Mouse (Mus musculus) stomach, postnatal 0 days (tissue): ENCODE data around the gene Epb41l2. TPM values are rescaled to one million over a fixed set of nuclear protein-coding genes. Genes with fewer than 3 reads are reported as not detected.
A peak's percentile ranks its signal among the peaks of the same experiment; 100 is the strongest.

Source experiments
- ATAC-seq: fragments of 200-750 bp; cut with Nextera tagmentation; 2 replicates; pipeline ENCODE4 v1.8.0; 2017; ENCODE audit not compliant: low FRiP score, low TSS enrichment
- DNase-seq: peaks from one replicate; pipeline ENCODE4 v3.0.0-alpha.2; 2016; ENCODE audit warnings: low spot score
- H3K27ac ChIP-seq: fragments of 300-500 bp; sonication (generic); replicated peaks from 2 replicates; pipeline ENCODE4 v1.5.1; 2014; ENCODE audit warnings: mild to moderate bottlenecking, control low read depth
- H3K27me3 ChIP-seq: fragments of 300-500 bp; sonication (generic); 2 replicates; pipeline ENCODE4 v1.6.1; 2014; ENCODE audit warnings: low read length; ENCODE audit not compliant: control insufficient read depth, insufficient read depth
- H3K36me3 ChIP-seq: fragments of 300-500 bp; sonication (generic); 2 replicates; pipeline ENCODE4 v1.6.1; 2014; ENCODE audit warnings: low read length, mixed read lengths; ENCODE audit not compliant: control insufficient read depth, insufficient read depth
- H3K4me1 ChIP-seq: fragments of 300-500 bp; sonication (generic); replicated peaks from 2 replicates; pipeline ENCODE4 v1.6.1; 2014; ENCODE audit warnings: antibody characterized with exemption; ENCODE audit not compliant: control insufficient read depth, insufficient read depth
- H3K4me2 ChIP-seq: fragments of 300-500 bp; sonication (generic); replicated peaks from 2 replicates; pipeline ENCODE4 v1.6.1; 2014; ENCODE audit warnings: low read depth, mild to moderate bottlenecking, control low read depth, moderate library complexity
- H3K4me3 ChIP-seq: fragments of 300-500 bp; sonication (generic); 2 replicates; pipeline ENCODE4 v1.5.1; 2014; ENCODE audit warnings: low read depth, low read length, control low read depth
- H3K9ac ChIP-seq: fragments of 300-500 bp; sonication (generic); 2 replicates; pipeline ENCODE4 v1.6.1; 2014; ENCODE audit warnings: mild to moderate bottlenecking, low read length, control low read depth, mixed read lengths
- H3K9me3 ChIP-seq: fragments of 300-500 bp; sonication (generic); 2 replicates; pipeline ENCODE4 v1.6.1; 2016; ENCODE audit warnings: low read length; ENCODE audit not compliant: control insufficient read depth
- CTCF ChIP-seq: IDR thresholded peaks from 2 replicates; pipeline ENCODE4 v1.5.1; 2016; ENCODE audit warnings: antibody characterized with exemption, low read depth, mild to moderate bottlenecking, moderate library complexity
- EP300 ChIP-seq: optimal IDR thresholded peaks from 2 replicates; pipeline ENCODE3; 2016; ENCODE audit warnings: antibody characterized with exemption
- WGBS: fragments of 180-500 bp; shearing (Covaris S2); extraction: QIAGEN DNeasy Blood & Tissue Kit; methylation state at CpG from one replicate; pipeline ENCODE4 v1.1.7; 2014; 5-methylcytosine and 5-hydroxymethylcytosine counted together
- polyA plus RNA-seq: library from polyadenylated mRNA; unstranded; fragments of >200 nt; fragmentation: Nextera tagmentation; extraction: Ambion mirVana; gene quantifications from 2 replicates; pipeline ENCODE4 v1.2.1, GENCODE M21; 2015

The Epb41l2 gene
- polyA plus RNA-seq, 1 experiment from 2014 or later: 18.2 TPM

DNA sequence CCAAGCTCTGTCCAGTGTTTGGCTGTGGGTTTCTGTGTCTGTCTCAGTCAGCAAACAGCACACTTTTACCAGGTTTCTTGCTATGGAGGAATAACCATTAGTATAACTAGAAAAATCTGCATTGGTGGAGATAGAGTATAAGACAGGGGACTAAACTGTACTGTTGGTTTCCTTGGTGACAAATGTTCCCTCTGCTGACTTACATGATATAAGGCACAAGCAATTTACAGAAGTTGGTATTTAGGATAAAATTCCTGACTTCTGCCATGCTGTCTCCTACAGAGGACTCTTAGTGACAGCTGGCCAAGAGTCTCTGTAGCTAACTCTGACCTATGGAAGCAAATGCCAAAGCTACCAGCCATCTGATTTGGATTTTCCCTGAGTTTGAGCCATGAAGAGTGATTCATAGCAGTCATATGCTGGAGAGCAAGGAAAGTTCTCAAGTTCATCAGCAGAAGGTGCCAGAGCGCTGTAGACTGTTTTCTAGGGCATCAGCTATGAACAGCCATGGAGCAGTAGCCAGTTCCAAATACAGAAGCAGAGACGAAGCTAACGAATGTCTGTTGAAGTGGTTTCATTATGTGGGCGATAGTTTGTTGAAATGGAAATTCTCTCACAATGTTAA lies 179.7 kb downstream of the Epb41l2 start:
- TF ChIP-seq EP300 (no peak), CTCF (peak; percentile 65)
- ATAC-seq (no peak), DNase-seq (no peak)

DNA sequence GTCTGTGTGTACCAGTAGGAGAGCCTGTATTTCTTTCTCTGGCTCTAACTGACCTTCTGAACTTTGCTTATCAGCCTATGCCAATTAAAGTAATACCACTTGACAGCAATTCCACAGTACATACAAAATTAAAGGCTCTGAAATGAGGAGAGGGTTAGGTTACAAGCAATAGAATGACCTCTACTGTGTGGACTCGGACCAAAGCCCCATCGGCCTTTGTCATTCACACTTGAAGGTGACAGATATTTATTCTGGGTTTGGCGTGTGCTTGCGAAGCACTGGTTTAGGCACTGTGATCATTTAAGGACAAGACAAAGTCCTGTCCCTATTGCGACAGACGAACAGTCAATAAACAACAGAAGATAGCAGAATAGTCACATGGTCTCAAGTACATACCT lies 180.2 kb downstream of the Epb41l2 start:
- DNase-seq (no peak), ATAC-seq (no peak)
- H3K4me1 ChIP-seq: no peaks in the 10 kb centered on the region
- H3K27me3 ChIP-seq: no peaks in the 10 kb centered on the region
- no peaks in the 10 kb centered on the region for H3K36me3 ChIP-seq
- no peak overlapping the region for H3K27ac ChIP-seq
- no peaks in the 10 kb centered on the region for H3K9me3 ChIP-seq
- H3K4me3 ChIP-seq: no peak overlapping the region
- H3K4me2 ChIP-seq: no peak overlapping the region
- 62% methylated on average over 6 of the region's 6 CpGs for WGBS
- no peak overlapping the region for H3K9ac ChIP-seq
- no peak for TF ChIP-seq CTCF
- no peak for TF ChIP-seq EP300

More for the DNA sequence above, 179.7 kb downstream of the Epb41l2 start:
- no peak overlapping the region for H3K9ac ChIP-seq
- no peaks in the 10 kb centered on the region for H3K4me1 ChIP-seq
- H3K27ac ChIP-seq: no peak overlapping the region
- 59% methylated on average over 4 of the region's 4 CpGs for WGBS
- H3K4me2 ChIP-seq: no peak overlapping the region
- no peaks in the 10 kb centered on the region for H3K36me3 ChIP-seq
- H3K9me3 ChIP-seq: no peaks in the 10 kb centered on the region
- no peak overlapping the region for H3K4me3 ChIP-seq
- no peaks in the 10 kb centered on the region for H3K27me3 ChIP-seq

DNA sequence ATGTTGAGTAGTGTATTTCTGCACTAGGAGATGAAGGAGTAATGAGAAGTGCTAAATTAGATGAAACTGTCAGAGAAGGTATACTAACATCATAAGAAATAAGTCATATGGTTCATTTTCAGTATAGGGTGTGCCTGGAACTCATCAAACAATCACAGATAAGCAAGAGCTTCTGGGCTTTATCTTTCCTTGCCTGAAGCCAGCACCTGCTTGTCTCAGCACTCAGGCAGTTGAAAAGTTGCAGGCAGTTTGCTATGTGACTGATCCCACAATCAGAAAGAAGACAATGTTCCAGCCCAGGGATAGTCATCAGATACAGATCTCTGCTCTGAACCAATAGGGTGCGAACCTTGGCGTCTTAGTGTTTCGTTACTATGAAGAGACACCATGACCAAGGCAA lies 181.5 kb downstream of the Epb41l2 start:
- DNase-seq (no peak), ATAC-seq (no peak)
- TF ChIP-seq EP300: no peak
- Histone ChIP-seq H3K4me2 (no peak overlapping the region), H3K9ac (no peak overlapping the region), H3K4me1 (no peaks in the 10 kb centered on the region), H3K4me3 (no peak overlapping the region), H3K27ac (no peak overlapping the region), H3K9me3 (no peaks in the 10 kb centered on the region), H3K27me3 (no peaks in the 10 kb centered on the region), H3K36me3 (no peaks in the 10 kb centered on the region)
- WGBS: 93% methylated on average over 3 of the region's 3 CpGs

DNA sequence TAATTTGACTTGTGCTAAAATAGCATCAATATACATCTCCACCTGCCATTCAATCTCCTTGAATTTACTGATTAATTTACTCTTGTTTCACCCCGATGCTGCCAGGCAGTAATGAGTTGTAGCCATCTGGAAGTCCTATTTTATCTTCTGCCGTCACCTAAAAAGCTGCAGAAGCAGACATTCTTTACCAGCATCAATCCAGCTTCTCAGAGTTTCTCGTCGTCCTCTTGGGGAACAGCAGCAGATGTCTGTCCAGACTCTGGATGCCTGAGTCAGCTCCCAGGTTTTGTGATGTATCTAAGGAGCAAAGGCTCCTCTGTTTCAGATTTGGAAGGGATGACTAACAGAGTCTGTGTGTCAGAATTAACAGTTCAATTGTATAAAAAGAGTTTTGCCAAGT lies 193.3 kb downstream of the Epb41l2 start:
- no peaks in the 10 kb centered on the region for H3K9me3 ChIP-seq
- H3K4me1 ChIP-seq: no peaks in the 10 kb centered on the region
- H3K4me3 ChIP-seq: no peak overlapping the region
- H3K27me3 ChIP-seq: no peaks in the 10 kb centered on the region
- no peak for TF ChIP-seq CTCF
- no peak for TF ChIP-seq EP300
- DNase-seq (no peak), ATAC-seq (no peak)
- H3K9ac ChIP-seq: no peak overlapping the region
- H3K27ac ChIP-seq: no peak overlapping the region
- 51% methylated on average over 4 of the region's 4 CpGs for WGBS
- H3K4me2 ChIP-seq: no peak overlapping the region
- no peaks in the 10 kb centered on the region for H3K36me3 ChIP-seq

DNA sequence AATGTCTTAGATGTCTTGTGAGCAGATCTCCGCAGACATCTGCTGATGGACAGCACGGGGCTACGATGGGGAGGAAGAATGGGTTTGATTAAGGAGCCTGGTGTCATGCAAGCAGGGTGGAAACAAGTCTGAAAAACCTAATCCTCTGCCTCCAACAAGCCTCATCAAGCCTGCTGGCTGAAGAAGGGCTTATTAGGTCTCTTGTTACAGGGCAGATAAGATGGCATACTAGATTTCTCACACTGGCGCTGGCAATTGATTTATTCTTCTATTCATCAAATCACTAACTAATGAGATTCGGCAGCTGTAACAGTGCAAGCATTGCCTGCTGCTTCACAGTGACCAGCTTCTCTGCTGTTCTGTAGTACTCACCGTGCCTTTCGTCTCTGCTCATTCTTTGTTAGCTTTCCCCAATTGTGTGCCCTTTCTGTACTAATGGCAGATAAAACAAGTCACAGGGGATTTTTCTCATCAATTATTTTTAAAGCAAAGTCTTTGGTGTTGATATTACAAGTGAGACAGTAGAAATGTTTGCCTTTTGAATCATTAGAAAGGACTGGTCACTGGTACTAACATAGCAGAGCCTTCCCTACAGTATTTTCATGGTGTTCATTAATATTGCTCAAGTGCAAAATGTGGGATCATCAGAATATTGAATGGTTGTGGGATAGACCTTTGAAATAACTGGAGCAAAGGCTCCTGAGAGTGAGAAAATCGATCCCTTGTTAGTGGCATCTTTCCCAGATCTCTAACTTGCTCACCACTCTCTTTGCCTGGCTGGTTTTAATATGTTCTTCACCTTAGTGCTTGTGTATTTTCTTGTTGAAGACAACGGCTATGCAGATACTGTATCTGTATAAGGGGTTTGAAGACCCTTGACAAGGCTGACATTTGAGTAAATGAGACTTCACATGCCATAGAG lies 212.0 kb downstream of the Epb41l2 start:
- no peak for DNase-seq
- Histone ChIP-seq H3K4me3 (no peak overlapping the region), H3K4me2 (no peak overlapping the region), H3K4me1 (no peaks in the 10 kb centered on the region), H3K27me3 (no peaks in the 10 kb centered on the region), H3K36me3 (no peaks in the 10 kb centered on the region), H3K9me3 (no peaks in the 10 kb centered on the region), H3K27ac (no peak overlapping the region), H3K9ac (no peak overlapping the region)
- no peak for ATAC-seq
- WGBS: 65% methylated on average over 9 of the region's 9 CpGs
- TF ChIP-seq EP300: no peak
- TF ChIP-seq CTCF: no peak

Other genes with a start within 250 kb of the Epb41l2 start
- 21.5 and 23.1 TPM in 2 replicates for gene Akap7, start 51.9 kb upstream of the Epb41l2 start, polyA plus RNA-seq
- 0.18 and 0.24 TPM in 2 replicates for gene Smlr1, start 176.5 kb downstream of the Epb41l2 start, polyA plus RNA-seq